Mouse (Mus musculus) left cerebral cortex, adult 8-10 months (tissue): ENCODE measurements at regions not wholly inside any gene's neighbourhood (a gene's known extent, or its start where the extent isn't known, plus 50 kb on each side); places are given as distances from the start of the nearest gene placed in this dataset.

Source experiments
- DNase-seq, 2 experiments: peaks; one replicate each; pipeline ENCODE4 v3.0.0; 2022; ENCODE audit warnings: low spot score in 2 of 2

DNA sequence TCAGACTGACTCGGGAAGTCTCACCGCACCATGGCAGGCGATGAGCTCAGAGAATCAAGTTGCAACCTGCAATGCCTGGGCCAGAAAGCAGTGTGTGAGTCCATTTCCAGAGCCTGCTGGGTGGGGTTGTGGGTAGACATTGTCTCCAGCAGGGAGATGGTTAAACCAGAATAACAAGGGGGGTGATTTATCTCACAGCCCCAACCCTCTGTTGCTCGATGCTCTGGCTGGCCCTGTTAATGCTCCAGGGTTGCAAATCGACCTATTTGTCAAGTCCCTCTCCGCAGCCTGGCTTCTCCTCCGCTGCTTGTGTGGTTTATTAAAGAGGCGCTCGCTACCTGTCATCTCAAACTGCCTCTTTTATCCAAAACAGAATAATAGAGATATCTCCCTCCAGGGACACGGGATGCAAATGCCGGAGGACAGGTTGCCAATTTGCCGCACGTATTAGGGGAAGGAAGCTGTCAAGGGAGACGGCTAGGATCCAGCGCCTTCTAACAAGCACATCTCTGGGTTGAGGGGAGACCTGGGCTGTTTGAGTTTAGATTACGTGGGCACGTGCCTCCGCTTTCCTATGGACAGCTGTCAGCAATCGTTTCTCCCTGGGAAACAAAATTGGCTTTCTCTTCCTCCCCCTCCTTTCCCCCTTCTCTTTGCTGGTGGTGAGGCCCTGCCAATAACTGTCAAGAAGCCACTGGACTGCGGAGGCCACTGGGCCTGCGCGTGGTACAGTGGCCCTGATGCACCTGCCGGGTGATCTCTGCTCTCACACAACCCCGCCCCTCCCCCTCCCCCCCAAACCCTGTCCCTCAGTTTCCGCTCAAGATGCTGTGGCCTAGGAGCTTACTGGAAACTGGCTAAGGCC lies 57.4 kb upstream of the Pitx1 start:
- DNase-seq = no peak

DNA sequence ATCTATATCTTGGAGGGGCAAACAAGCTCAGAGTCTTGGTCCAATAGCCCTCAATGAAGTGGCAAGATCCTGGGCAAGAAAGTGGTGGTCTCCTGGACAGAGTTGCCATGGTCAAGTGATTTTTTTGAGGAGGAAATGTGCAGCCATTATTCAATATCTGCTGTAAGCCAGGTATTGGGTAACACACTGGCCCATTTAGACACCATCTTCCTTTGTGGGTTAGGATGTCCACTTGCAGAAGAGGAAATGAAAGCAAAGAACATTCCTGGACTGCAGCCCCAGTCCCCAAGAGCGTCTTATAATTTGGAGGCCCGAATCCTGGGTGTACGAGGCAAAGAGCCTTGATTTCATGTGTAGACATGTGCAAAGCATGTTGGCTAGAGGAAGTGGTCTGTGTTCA lies 56.3 kb upstream of the Pitx1 start:
- no peak for DNase-seq

DNA sequence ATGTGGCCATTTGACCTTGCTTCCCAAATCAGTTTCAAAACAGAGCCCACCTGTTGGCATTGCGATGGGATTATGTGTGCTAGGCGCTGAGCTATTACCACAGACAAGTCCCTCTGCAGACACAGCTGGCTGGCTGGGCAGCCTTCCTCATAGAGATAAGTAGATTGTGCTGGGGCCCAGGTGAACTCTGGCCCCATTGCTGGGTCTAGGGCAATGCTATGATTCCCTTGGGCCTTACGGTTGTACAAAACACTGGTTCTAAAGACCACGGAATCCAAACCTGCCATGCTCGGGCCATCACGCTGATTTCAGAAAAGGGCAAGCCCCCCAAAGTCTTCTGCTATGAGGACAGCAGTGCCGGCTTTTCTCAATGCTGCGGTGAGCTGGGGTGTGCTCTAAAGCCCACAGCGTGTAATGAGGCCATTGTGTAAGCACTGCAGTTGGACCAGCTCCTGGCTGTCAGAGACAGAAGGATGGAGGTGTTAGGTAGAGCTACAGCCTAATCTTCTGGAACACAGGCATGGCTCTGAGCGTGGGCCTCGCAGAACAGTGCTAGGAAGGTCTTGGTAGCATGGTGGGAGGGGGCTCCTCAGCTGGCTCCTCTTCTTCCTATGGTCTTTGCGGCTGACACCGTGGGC lies 51.2 kb upstream of the Pitx1 start:
- DNase-seq = no peak
